ENCODE assay signal across 25 mouse cellular contexts in the genomic region with DNA sequence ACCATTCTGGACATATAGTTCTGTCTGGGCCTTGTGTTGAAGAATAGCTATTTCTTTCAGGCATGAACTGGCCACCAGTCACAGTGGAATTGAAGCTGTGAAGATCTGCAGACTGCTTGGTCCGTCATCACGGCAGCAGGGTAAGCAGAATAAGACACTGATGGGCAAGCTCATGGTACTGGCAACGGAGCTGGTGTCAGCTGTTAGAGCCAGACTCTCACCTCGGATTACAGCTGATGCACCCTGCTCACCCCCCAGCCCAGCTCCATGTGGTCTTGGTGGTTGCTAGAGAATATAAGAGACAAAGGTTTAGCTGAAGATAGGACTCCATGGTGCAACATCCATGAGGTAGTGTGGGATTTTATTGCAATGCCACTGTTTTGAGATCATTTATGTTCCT.
"Had no signal": no experiment of that assay in that cellular context is flagged by ENCODE, and none has a peak within 500 bp of the region (broad histone marks: within the 10 kb centered on the region; RNA-seq: fewer than 3 reads in every experiment).

No protein-coding gene starts in this region.

- H3K4me3 ChIP-seq: heart, embryonic 10.5 days; heart, embryonic 12.5 days; hindbrain, embryonic 10.5 days; hindbrain, embryonic 12.5 days; intestine, embryonic 15.5 days; kidney, embryonic 15.5 days; limb, embryonic 13.5 days; limb, embryonic 15.5 days; liver, embryonic 12.5 days had no signal

- DNase-seq: heart, postnatal 10 days; heart, postnatal 4 days; kidney, adult 2 months; kidney, adult 9 months; kidney, postnatal 14 days; kidney, postnatal 36 days; layer of hippocampus, adult 9-11 months; layer of hippocampus, postnatal 36 days; left cerebral cortex, postnatal 4 days; lung, adult 18-20 months had no signal

- ATAC-seq: hindbrain, embryonic 16.5 days; inflammation-experienced regulatory T-cells, adult 6 months; intestine, embryonic 15.5 days; intestine, postnatal 0 days; liver, embryonic 12.5 days had no signal

- H3K27ac ChIP-seq: heart, embryonic 10.5 days; hindbrain, embryonic 10.5 days; hindbrain, embryonic 12.5 days; hindbrain, embryonic 14.5 days; intestine, embryonic 15.5 days; kidney, embryonic 15.5 days; kidney, postnatal 0 days; limb, embryonic 13.5 days; limb, embryonic 15.5 days; liver, embryonic 12.5 days; liver, embryonic 14.5 days had no signal
